Mouse (Mus musculus) heart, embryonic 16.5 days (tissue): ENCODE results near the gene Timeless. TPM values are rescaled to one million over a fixed set of nuclear protein-coding genes. Genes with fewer than 3 reads are reported as not detected.

Experiments
- ATAC-seq: fragments of 200-750 bp; cut with Nextera tagmentation; replicated peaks from 2 replicates; pipeline ENCODE4 v1.8.0; 2017; ENCODE audit warnings: moderate number of reproducible peaks; ENCODE audit not compliant: insufficient read depth, low FRiP score; ENCODE audit errors: extremely low read depth
- H3K27ac ChIP-seq: fragments of 300-500 bp; sonication (generic); 2 replicates; pipeline ENCODE4 v1.5.1; 2014; ENCODE audit warnings: mild to moderate bottlenecking, low read length, control low read depth, moderate library complexity
- H3K27me3 ChIP-seq: fragments of 300-500 bp; sonication (generic); 2 replicates; pipeline ENCODE4 v1.6.1; 2014; ENCODE audit warnings: low read length, mixed read lengths; ENCODE audit not compliant: control insufficient read depth, insufficient read depth
- H3K36me3 ChIP-seq: fragments of 300-500 bp; sonication (generic); 2 replicates; pipeline ENCODE4 v1.6.1; 2014; ENCODE audit not compliant: control insufficient read depth, insufficient read depth
- H3K4me1 ChIP-seq: fragments of 300-500 bp; sonication (generic); 2 replicates; pipeline ENCODE4 v1.6.1; 2014; ENCODE audit warnings: low read length, mixed read lengths; ENCODE audit not compliant: control insufficient read depth, insufficient read depth
- H3K4me2 ChIP-seq: fragments of 300-500 bp; sonication (generic); 2 replicates; pipeline ENCODE4 v1.6.1; 2014; ENCODE audit warnings: low read depth, mild to moderate bottlenecking, control low read depth, low read length
- H3K4me3 ChIP-seq: fragments of 300-500 bp; sonication (generic); 2 replicates; pipeline ENCODE4 v1.5.1; 2014; ENCODE audit warnings: mild to moderate bottlenecking, control low read depth, low read length
- H3K9ac ChIP-seq: fragments of 300-500 bp; sonication (generic); 2 replicates; pipeline ENCODE4 v1.6.1; 2014; ENCODE audit warnings: low read length, control low read depth
- H3K9me3 ChIP-seq: fragments of 300-500 bp; sonication (generic); replicated peaks from 2 replicates; pipeline ENCODE4 v1.6.1; 2016; ENCODE audit warnings: low read length; ENCODE audit not compliant: control insufficient read depth
- WGBS: fragments of 180-500 bp; shearing (Covaris S2); extraction: QIAGEN DNeasy Blood & Tissue Kit; methylation state at CpG from one replicate; pipeline ENCODE4 v1.1.7; 2014; 5-methylcytosine and 5-hydroxymethylcytosine counted together
- polyA plus RNA-seq: library from polyadenylated mRNA; unstranded; fragments of >200 nt; fragmentation: Nextera tagmentation; extraction: Ambion mirVana; gene quantifications from 2 replicates; pipeline ENCODE4 v1.2.1, GENCODE M21; 2015

Gene Timeless
- polyA plus RNA-seq, 1 experiment from 2014 or later, result 30.4 TPM

DNA sequence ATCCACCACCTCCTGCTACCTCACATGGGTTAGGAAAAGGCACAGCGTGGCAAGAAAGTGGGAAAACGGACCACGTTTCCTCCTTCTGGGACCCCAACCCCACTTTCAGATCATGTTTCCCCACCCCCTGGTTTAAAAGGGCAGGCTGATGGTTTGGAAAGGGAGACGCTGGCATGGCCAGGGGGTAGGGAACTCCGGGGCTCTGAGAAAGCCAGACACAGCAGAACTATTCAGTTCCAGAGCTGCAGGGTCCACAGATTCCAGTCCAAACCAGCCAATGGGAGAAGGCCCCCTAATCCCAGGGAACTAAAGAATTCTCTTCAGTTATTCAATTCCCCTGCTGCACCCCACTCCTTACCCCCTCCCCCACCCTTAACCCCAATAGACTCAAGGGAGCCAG lies 6.8 kb upstream of the Timeless start:
- no peaks in the 10 kb centered on the region for H3K27me3 ChIP-seq
- H3K4me2 ChIP-seq, result no peak overlapping the region
- H3K9ac ChIP-seq, result no peak overlapping the region; the same call in 1 of the 2 replicates
- H3K36me3 ChIP-seq, result no peaks in the 10 kb centered on the region
- no peaks in the 10 kb centered on the region for H3K9me3 ChIP-seq
- 50% methylated on average over 5 of the region's 5 CpGs for WGBS
- no peak overlapping the region for H3K4me3 ChIP-seq
- H3K4me1 ChIP-seq, result peaks cover 4% of the 10 kb centered on the region; the same call in 1 of the 2 replicates
- H3K27ac ChIP-seq, result no peak overlapping the region
- ATAC-seq, result no peak

DNA sequence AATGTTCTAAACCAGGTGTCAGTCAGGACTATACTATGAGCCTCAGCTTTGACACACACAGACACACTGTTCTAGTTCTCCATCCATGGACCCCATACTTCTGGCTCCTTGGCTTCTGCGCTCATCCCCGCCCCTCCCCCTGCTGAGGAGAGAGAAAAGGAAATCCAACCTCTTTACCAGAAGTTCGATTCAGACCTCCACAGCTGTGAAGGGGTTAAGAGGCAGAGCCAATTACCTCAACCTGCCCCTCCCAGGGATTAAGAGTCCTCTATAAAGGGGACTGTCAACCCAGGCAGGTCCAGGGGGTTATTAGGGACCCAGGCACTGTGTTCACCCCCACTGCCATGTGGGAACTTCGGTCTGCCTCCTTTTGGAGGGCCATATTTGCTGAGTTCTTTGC lies 6.3 kb upstream of the Timeless start, which contains the start of gene Mip:
Gene Mip (plus strand): TSS at position 301 of the 400 bp plus-strand sequence.
- H3K9me3 ChIP-seq, result no peaks in the 10 kb centered on the region

DNA sequence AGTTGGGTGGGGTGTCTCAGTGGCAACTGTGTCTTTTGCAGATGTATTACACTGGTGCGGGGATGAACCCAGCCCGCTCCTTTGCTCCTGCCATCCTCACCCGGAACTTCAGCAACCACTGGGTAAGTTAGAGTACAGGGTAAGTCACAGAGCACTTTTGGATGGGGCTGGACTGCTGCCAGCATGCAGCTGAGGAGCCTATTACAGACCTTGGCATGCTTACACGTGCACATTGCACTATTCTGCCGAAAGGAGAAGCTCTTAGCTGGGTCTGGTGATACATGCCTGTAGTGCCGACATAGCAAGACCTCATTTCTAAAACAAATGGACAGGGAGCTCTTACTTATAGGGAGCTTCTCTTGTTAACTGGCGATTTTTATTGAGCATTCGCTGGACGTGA lies 4.3 kb upstream of the Timeless start:
- Histone ChIP-seq H3K9ac (0 out of 2 replicates have a peak overlapping the region, but pooled peaks have one; percentile 25), H3K27ac (no peak overlapping the region), H3K4me3 (no peak overlapping the region), H3K27me3 (no peaks in the 10 kb centered on the region), H3K36me3 (no peaks in the 10 kb centered on the region), H3K4me1 (peaks cover 10% of the 10 kb centered on the region), H3K4me2 (no peak overlapping the region), H3K9me3 (no peaks in the 10 kb centered on the region)
- ATAC-seq, result no peak
- WGBS, result 69% methylated on average over 9 of the region's 9 CpGs

More for the DNA sequence above, 6.3 kb upstream of the Timeless start, which contains the start of gene Mip:
- WGBS, result 50% methylated on average over 4 of the region's 4 CpGs
- Histone ChIP-seq H3K4me1 (peaks cover 4% of the 10 kb centered on the region; the same call in 1 of the 2 replicates), H3K27ac (no peak within 1 kb of the TSS), H3K9ac (no peak within 1 kb of the TSS; the same call in 1 of the 2 replicates), H3K4me2 (no peak within 1 kb of the TSS), H3K4me3 (no peak within 1 kb of the TSS), H3K36me3 (no peaks in the 10 kb centered on the region), H3K27me3 (no peaks in the 10 kb centered on the region)
- no peak for ATAC-seq

DNA sequence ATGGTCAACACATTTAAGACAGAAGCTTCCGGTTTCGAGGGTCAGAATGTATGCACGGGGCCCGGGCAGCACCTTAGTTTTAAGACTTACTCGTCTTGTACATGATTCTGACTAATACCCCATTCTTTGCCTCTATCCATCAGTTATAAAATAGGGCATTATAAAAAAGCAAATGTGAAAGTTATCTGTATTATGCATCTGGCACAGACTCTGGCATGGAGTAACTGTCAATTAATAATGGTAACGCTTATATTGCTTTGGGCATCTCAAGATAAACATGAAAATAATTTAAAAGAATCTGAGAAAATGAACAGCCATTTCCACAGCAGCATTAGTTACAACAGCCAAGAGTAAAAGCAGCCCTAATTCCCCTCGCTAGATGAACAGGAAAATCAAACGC lies 3.9 kb upstream of the Timeless start:
- WGBS, result 91% methylated on average over 8 of the region's 8 CpGs
- Histone ChIP-seq H3K36me3 (no peaks in the 10 kb centered on the region), H3K27me3 (no peaks in the 10 kb centered on the region), H3K9ac (0 out of 2 replicates have a peak overlapping the region, but pooled peaks have one; percentile 25), H3K4me3 (no peak overlapping the region), H3K27ac (no peak overlapping the region), H3K4me1 (peaks cover 13% of the 10 kb centered on the region), H3K4me2 (no peak overlapping the region), H3K9me3 (no peaks in the 10 kb centered on the region)
- ATAC-seq, result no peak

DNA sequence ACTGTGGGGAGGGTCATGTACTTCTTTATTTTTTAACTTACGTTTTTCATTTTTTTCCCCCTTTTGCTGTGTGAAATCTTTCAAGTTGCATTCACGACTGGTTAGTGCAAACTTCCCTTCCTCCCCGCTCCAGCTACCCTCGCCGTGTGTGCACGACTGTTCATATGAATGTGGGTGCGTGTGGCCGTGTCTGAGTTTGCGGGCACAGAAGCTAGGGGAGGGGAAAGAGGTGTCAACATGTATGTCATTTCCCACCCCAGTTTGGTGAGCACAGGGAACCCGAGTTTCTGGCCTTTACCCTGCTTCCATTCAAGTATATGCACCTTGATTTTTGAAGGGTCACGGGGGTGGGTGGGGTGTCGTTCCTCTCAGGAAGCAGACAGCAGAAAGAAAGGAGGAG lies 1.3 kb upstream of the Timeless start:
- no peaks in the 10 kb centered on the region for H3K9me3 ChIP-seq
- H3K9ac ChIP-seq, result no peak overlapping the region
- H3K4me1 ChIP-seq, result peaks cover 13% of the 10 kb centered on the region
- H3K4me3 ChIP-seq, result no peak overlapping the region
- no peak overlapping the region for H3K27ac ChIP-seq
- H3K36me3 ChIP-seq, result no peaks in the 10 kb centered on the region
- 79% methylated on average over 12 of the region's 12 CpGs for WGBS
- H3K27me3 ChIP-seq, result no peaks in the 10 kb centered on the region
- H3K4me2 ChIP-seq, result no peak overlapping the region
- no peak for ATAC-seq

DNA sequence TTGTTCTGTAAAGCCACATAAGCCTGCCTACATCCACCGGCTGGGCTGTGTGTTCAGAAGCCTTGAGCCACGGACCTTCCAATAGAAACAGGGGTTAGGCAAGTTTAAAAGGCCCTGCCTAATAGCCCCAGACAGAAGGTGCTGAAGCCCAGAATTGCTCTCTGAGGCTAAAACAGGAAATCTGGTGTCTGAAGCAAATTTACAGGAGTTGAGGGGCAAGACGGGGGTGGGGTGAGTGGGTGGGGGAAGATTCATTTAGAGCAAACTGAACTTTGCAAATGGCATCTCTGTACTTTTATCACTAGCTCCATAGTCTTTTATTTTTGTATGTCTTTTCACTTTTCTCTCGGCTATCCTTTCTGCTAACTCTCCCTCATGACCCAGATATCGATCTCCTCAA lies 719 bp upstream of the Timeless start:
- Histone ChIP-seq H3K36me3 (no peaks in the 10 kb centered on the region), H3K9me3 (no peaks in the 10 kb centered on the region), H3K4me1 (peaks cover 14% of the 10 kb centered on the region), H3K27ac (peak overlapping the region; percentile 97), H3K4me3 (peak overlapping the region; percentile 86), H3K9ac (peak overlapping the region; percentile 91), H3K27me3 (no peaks in the 10 kb centered on the region), H3K4me2 (peak overlapping the region; percentile 96)
- ATAC-seq, result no peak
- 17% methylated on average over 5 of the region's 5 CpGs for WGBS

DNA sequence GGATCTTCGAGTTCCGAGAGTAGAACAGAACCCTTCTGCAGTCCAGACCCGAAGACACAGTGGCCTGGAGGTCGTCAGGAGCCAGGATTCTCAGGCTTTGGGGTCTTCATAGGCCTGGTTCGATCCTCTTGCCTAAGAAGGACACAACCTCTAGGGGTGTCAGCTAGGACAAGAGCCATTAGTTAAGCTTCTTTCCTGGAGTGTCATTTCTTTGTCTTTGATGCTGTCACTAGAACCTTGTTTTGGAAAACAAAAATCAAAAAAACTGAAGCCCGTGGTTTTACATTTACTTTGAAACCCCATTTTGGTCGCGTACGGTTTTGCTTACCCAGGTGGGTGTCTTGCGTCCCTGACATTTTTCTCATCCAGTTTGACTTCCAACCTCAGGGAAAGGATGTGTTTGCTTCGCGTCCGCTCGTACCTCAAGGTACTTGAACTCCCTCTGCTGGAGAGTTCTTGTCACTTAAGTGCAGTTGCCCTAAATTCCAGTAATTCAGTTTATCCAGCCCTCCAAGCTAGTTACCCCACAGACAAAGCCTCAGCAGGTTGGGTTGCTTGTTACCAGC lies 638 bp downstream of the Timeless start:
- peak; percentile 47 for ATAC-seq
- Histone ChIP-seq H3K4me2 (peak overlapping the region; percentile 96), H3K36me3 (no peaks in the 10 kb centered on the region), H3K4me1 (peaks cover 16% of the 10 kb centered on the region), H3K9me3 (no peaks in the 10 kb centered on the region), H3K27me3 (no peaks in the 10 kb centered on the region), H3K4me3 (peak overlapping the region; percentile 86), H3K9ac (peak overlapping the region; percentile 91), H3K27ac (peak overlapping the region; percentile 97)
- WGBS, result under 1% methylated on average over 14 of the region's 14 CpGs

DNA sequence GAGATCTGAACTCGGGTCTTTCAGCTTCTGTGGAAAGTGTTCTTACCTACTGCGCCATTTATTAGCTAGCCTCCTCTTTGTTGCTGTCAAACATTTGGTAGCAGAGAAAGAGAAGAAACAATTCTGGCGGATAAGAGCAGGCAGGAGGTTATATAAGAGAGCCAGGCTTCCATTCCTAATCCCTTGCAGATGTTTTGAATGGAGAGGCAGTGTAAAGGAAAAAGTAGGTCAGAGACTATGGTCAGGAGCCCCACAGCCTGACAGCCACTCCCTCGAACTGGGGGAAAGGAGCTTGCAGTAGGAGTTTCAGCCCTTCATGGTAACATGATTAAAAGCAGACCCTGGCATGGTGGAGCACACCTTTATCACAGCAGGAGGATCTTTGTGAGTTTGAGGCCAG lies 4.5 kb downstream of the Timeless start:
- ATAC-seq, result no peak
- no peak overlapping the region for H3K9ac ChIP-seq
- H3K4me1 ChIP-seq, result peaks cover 11% of the 10 kb centered on the region
- no peaks in the 10 kb centered on the region for H3K27me3 ChIP-seq
- H3K9me3 ChIP-seq, result no peaks in the 10 kb centered on the region
- 74% methylated on average over 4 of the region's 4 CpGs for WGBS
- no peak overlapping the region for H3K4me3 ChIP-seq
- H3K4me2 ChIP-seq, result no peak overlapping the region
- H3K36me3 ChIP-seq, result peaks cover 8% of the 10 kb centered on the region
- H3K27ac ChIP-seq, result no peak overlapping the region

DNA sequence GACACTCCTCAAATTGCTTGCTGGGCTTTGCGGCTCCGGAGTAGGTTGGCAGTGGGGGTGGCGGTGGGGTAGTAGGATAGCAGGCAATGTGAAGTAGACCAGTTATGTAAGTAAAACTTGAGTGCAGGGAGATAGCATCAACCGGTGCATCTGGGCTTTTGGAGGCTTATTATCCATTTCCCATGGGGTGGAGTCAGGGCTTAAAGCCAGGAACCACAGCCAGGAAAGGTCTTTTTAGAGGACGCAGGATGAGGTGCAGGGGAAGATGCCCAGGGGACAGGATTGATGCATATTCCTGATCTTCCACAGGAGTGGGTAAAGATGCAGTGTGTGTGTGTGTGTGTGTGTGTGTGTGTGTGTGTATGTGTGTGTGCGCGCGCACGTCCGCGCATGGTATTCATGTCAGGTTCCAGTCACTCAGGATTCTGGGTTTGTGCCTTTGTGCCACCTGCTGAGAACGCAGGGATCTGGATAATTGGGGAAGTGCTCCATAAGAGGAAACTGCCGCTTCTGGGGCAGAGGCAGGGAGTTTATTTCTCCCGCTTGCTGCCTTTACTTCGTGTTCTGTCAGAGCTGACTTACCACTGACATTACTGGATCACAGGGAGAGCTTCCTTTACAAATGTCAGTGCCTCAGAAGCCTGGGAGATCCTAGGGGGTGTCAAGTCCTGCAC lies 6.1 kb downstream of the Timeless start:
- Histone ChIP-seq H3K9me3 (no peaks in the 10 kb centered on the region), H3K4me2 (no peak overlapping the region), H3K36me3 (peaks cover 13% of the 10 kb centered on the region), H3K27me3 (no peaks in the 10 kb centered on the region), H3K4me3 (no peak overlapping the region), H3K27ac (no peak overlapping the region), H3K4me1 (peaks cover 8% of the 10 kb centered on the region; the same call in 1 of the 2 replicates), H3K9ac (no peak overlapping the region)
- WGBS, result 70% methylated on average over 15 of the region's 15 CpGs
- ATAC-seq, result no peak
